Mouse (Mus musculus) bone marrow macrophage, adult 2 months (primary cell): ENCODE results near the gene Ehhadh.

Experiments used
- CTCF ChIP-seq: IDR thresholded peaks from 2 replicates; pipeline ENCODE4 v1.5.1; 2012; ENCODE audit warnings: low read depth, mild to moderate bottlenecking, low read length, moderate library complexity
- POLR2A ChIP-seq: IDR thresholded peaks from 2 replicates; pipeline ENCODE4 v1.6.1; 2012; ENCODE audit warnings: mild to moderate bottlenecking, low read depth, low read length, borderline replicate concordance

GRCm38 (mm10) chr16:21787516-21788353 is at the start of gene Ehhadh:
- TF ChIP-seq CTCF (no peak), POLR2A (no peak)
